Mouse (Mus musculus) frontal cortex, postnatal 10 days (tissue): ENCODE measurements at regions not wholly inside any gene's neighbourhood (a gene's known extent, or its start where the extent isn't known, plus 50 kb on each side); places are given as distances from the start of the nearest gene placed in this dataset.

Source experiments
- DNase-seq, 2 experiments: peaks; one replicate each; pipeline ENCODE4 v3.0.0; 2022; ENCODE audit warnings: low spot score in 2 of 2, mixed read lengths in 1 of 2

- DNase-seq, result no peak
Measured at GRCm38 (mm10) chr15:69222391-69222790, 2721.7 kb upstream of the Lrrc6 start.
